In the genomic region with DNA sequence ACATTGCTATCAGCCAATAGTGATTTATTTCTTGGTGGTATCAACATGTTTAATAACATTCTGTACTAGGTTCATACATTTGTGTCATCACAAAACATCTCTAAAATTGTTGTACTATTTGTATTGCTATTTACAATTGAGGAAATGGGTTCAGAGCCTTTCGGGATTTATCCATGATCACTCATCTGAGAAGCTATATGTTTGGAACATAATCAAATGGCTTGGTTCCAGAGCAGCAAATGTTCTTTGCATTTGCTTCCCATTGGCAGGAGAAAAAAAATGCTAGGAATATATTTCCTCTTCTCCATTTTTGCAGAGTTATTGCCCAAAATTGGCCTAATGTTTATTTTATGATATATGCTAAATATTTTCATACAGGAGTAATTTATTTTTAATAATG, we compare ENCODE assay signal across 22 mouse cellular contexts.
DNase-seq lines count a peak whose midpoint lies in the region; ATAC-seq and TF ChIP-seq lines count a peak whose summit lies in the region.
"Had no signal": no experiment of that assay in that cellular context is flagged by ENCODE, and none has a peak within 500 bp of the region (broad histone marks: within the 10 kb centered on the region; RNA-seq: fewer than 3 reads in every experiment).

No protein-coding gene starts in this region.

- H3K4me1 ChIP-seq in forebrain, embryonic 14.5 days (ENCODE audit: control insufficient read depth, insufficient read depth, low read length): no peaks in the 10 kb centered on the region
- no peaks in the 10 kb centered on the region for H3K4me1 ChIP-seq in forebrain, embryonic 12.5 days
- H3K4me1 ChIP-seq in lung, embryonic 14.5 days (ENCODE audit: insufficient read depth): no peaks in the 10 kb centered on the region
- H3K4me1 ChIP-seq: embryonic facial prominence, embryonic 12.5 days; forebrain, embryonic 13.5 days; hindbrain, embryonic 12.5 days had no signal

- H3K9me3 ChIP-seq in forebrain, embryonic 14.5 days (replicated peaks; ENCODE audit: control insufficient read depth, low read length): no peaks in the 10 kb centered on the region
- no peaks in the 10 kb centered on the region for H3K9me3 ChIP-seq in forebrain, embryonic 12.5 days
- H3K9me3 ChIP-seq in lung, embryonic 14.5 days (ENCODE audit: low read depth, low read length): no peaks in the 10 kb centered on the region
- H3K9me3 ChIP-seq: embryonic facial prominence, embryonic 12.5 days; forebrain, embryonic 13.5 days; hindbrain, embryonic 12.5 days had no signal

- no peak for TF ChIP-seq POLR2A in brain, embryonic 14.5 days (IDR thresholded peaks at IDR 0.05; ENCODE audit: borderline replicate concordance, extremely low read depth, insufficient read depth, insufficient read length, poor library complexity, severe bottlenecking)

- no peak overlapping the region for H3K4me3 ChIP-seq in forebrain, embryonic 14.5 days (ENCODE audit: low read depth, low read length)
- no peak overlapping the region for H3K4me3 ChIP-seq in forebrain, embryonic 12.5 days (replicated peaks)
- H3K4me3 ChIP-seq in lung, embryonic 14.5 days (ENCODE audit: low read depth, low read length): no peak overlapping the region
- H3K4me3 ChIP-seq: embryonic facial prominence, embryonic 12.5 days; erythroblast, embryonic 14.5 days; forebrain, embryonic 13.5 days; gastrocnemius, adult 2 months; hindbrain, embryonic 12.5 days had no signal

- H3K27ac ChIP-seq in forebrain, embryonic 14.5 days (ENCODE audit: low read depth, low read length): no peak overlapping the region
- no peak overlapping the region for H3K27ac ChIP-seq in forebrain, embryonic 12.5 days
- H3K27ac ChIP-seq in lung, embryonic 14.5 days (ENCODE audit: low read depth): no peak overlapping the region
- H3K27ac ChIP-seq: embryonic facial prominence, embryonic 12.5 days; forebrain, embryonic 13.5 days; gastrocnemius, adult 2 months; hindbrain, embryonic 12.5 days had no signal

- H3K9ac ChIP-seq in forebrain, embryonic 14.5 days (ENCODE audit: low read length): no peak overlapping the region
- H3K9ac ChIP-seq in forebrain, embryonic 12.5 days: no peak overlapping the region
- H3K9ac ChIP-seq in lung, embryonic 14.5 days: no peak overlapping the region
- H3K9ac ChIP-seq: embryonic facial prominence, embryonic 12.5 days; forebrain, embryonic 13.5 days; forebrain, postnatal 0 days; hindbrain, embryonic 12.5 days had no signal

- H3K4me2 ChIP-seq in forebrain, embryonic 14.5 days (ENCODE audit: low read length): no peak overlapping the region
- H3K4me2 ChIP-seq in forebrain, embryonic 12.5 days: no peak overlapping the region
- no peak overlapping the region for H3K4me2 ChIP-seq in lung, embryonic 14.5 days
- H3K4me2 ChIP-seq: embryonic facial prominence, embryonic 12.5 days; forebrain, embryonic 13.5 days; heart, embryonic 11.5 days; hindbrain, embryonic 12.5 days had no signal

- no peaks in the 10 kb centered on the region for H3K36me3 ChIP-seq in forebrain, embryonic 14.5 days (ENCODE audit: control insufficient read depth, insufficient read depth, low read length)
- H3K36me3 ChIP-seq in forebrain, embryonic 12.5 days (replicated peaks): no peaks in the 10 kb centered on the region
- H3K36me3 ChIP-seq in lung, embryonic 14.5 days (ENCODE audit: insufficient read depth): no peaks in the 10 kb centered on the region
- H3K36me3 ChIP-seq: embryonic facial prominence, embryonic 12.5 days; hindbrain, embryonic 12.5 days had no signal

- H3K27me3 ChIP-seq in forebrain, embryonic 14.5 days (replicated peaks; ENCODE audit: control insufficient read depth, insufficient read depth, low read length): no peaks in the 10 kb centered on the region
- no peaks in the 10 kb centered on the region for H3K27me3 ChIP-seq in forebrain, embryonic 12.5 days
- H3K27me3 ChIP-seq in lung, embryonic 14.5 days (ENCODE audit: insufficient read depth, low read length): no peaks in the 10 kb centered on the region
- H3K27me3 ChIP-seq: embryonic facial prominence, embryonic 12.5 days; forebrain, embryonic 13.5 days; hindbrain, embryonic 12.5 days had no signal

- no peak for TF ChIP-seq CTCF in lung, embryonic 14.5 days (IDR thresholded peaks at IDR 0.05; ENCODE audit: low read depth)
- TF ChIP-seq CTCF in brain, embryonic 14.5 days (IDR thresholded peaks at IDR 0.05; ENCODE audit: borderline replicate concordance, extremely low read depth, insufficient read depth, insufficient read length): no peak

- DNase-seq in forebrain, embryonic 14.5 days (ENCODE audit: low spot score): peak; percentile 21
- DNase-seq in lung, embryonic 14.5 days: peak; percentile 82
- no peak for DNase-seq in lung, postnatal 4 days
- DNase-seq in brain, embryonic 14.5 days (ENCODE audit: low read depth): peak; percentile 30
- DNase-seq in kidney, adult 9 months: no peak
- DNase-seq: adrenal gland, adult 8-10 months; adrenal gland, postnatal 25 days; cerebellum, adult 11 months; forebrain, postnatal 0 days; gastrocnemius, adult 2 months; gastrocnemius, postnatal 14 days; heart, adult 11 months had no signal

- no peak for ATAC-seq in forebrain, embryonic 14.5 days
- ATAC-seq in forebrain, embryonic 12.5 days (ENCODE audit: low FRiP score): no peak
- no peak for ATAC-seq in lung, embryonic 14.5 days (ENCODE audit: insufficient read depth)
- ATAC-seq: CD4-positive, CD25-positive, alpha-beta regulatory T cell, adult 4 months; forebrain, embryonic 13.5 days; forebrain, postnatal 0 days; hindbrain, embryonic 16.5 days; inflammation-experienced regulatory T-cells, adult 6 months; intestine, embryonic 16.5 days had no signal

- 70% methylated on average over 1 of the region's 1 CpGs for WGBS in forebrain, embryonic 14.5 days
- 98% methylated on average over 1 of the region's 1 CpGs for WGBS in forebrain, embryonic 12.5 days
- 39% methylated on average over 1 of the region's 1 CpGs for whole genome bisulfite sequencing in lung, embryonic 14.5 days

Comparison
In these comparisons a context has a peak if more than half of its experiments do, and no peak if none do; other contexts are left out.
1. DNase-seq: peak in forebrain, embryonic 14.5 days (single experiment), lung, embryonic 14.5 days (single experiment) and brain, embryonic 14.5 days (single experiment); none in lung, postnatal 4 days (0 of 2) and kidney, adult 9 months (single experiment).